Mouse (Mus musculus): ENCODE data around the gene Cluap1.

- no peak for TF ChIP-seq CTCF (conservative IDR thresholded peaks at IDR 0.05; ENCODE audit: insufficient read depth, insufficient read length, low read depth, low read length)
- no peak for TF ChIP-seq POLR2A (IDR thresholded peaks at IDR 0.05; ENCODE audit: low read depth, low read length)
These were observed 12.2 kb downstream of the Cluap1 start for GRCm38 (mm10) chr16:3920756-3921155.

Data from kidney, adult 2 months (tissue).